Mouse (Mus musculus) midbrain, embryonic 11.5 days (tissue): ENCODE data around the gene Cd207. TPM values are rescaled to one million over a fixed set of nuclear protein-coding genes. Genes with fewer than 3 reads are reported as not detected.

Source experiments
- ATAC-seq: fragments of 200-750 bp; cut with Nextera tagmentation; 2 replicates; pipeline ENCODE4 v1.8.0; 2017; ENCODE audit warnings: moderate TSS enrichment, moderate library complexity; ENCODE audit not compliant: low FRiP score
- DNase-seq: peaks from one replicate; pipeline ENCODE4 v3.0.0; 2015; ENCODE audit warnings: low spot score; ENCODE audit errors: missing footprints
- H3K27ac ChIP-seq: fragments of 300-500 bp; sonication (generic); 2 replicates; pipeline ENCODE4 v1.5.1; 2014; ENCODE audit warnings: low read depth, low read length
- H3K27me3 ChIP-seq: fragments of 300-500 bp; sonication (generic); 2 replicates; pipeline ENCODE4 v1.6.1; 2014; ENCODE audit warnings: mild to moderate bottlenecking, low read length, moderate library complexity, mixed read lengths; ENCODE audit not compliant: control insufficient read depth, insufficient read depth
- H3K36me3 ChIP-seq: fragments of 300-500 bp; sonication (generic); 2 replicates; pipeline ENCODE4 v1.6.1; 2014; ENCODE audit warnings: mild to moderate bottlenecking, low read length, moderate library complexity, mixed read lengths; ENCODE audit not compliant: control insufficient read depth, insufficient read depth
- H3K4me1 ChIP-seq: fragments of 300-500 bp; sonication (generic); 2 replicates; pipeline ENCODE4 v1.6.1; 2014; ENCODE audit warnings: low read length; ENCODE audit not compliant: control insufficient read depth, insufficient read depth
- H3K4me2 ChIP-seq: fragments of 300-500 bp; sonication (generic); 2 replicates; pipeline ENCODE4 v1.6.1; 2014; ENCODE audit warnings: mild to moderate bottlenecking, moderate library complexity
- H3K4me3 ChIP-seq: fragments of 300-500 bp; sonication (generic); 2 replicates; pipeline ENCODE4 v1.5.1; 2014; ENCODE audit warnings: low read depth, low read length
- H3K9ac ChIP-seq: fragments of 300-500 bp; sonication (generic); 2 replicates; pipeline ENCODE4 v1.6.1; 2014; ENCODE audit warnings: low read length
- H3K9me3 ChIP-seq: fragments of 300-500 bp; sonication (generic); 2 replicates; pipeline ENCODE4 v1.6.1; 2016; ENCODE audit warnings: low read length; ENCODE audit not compliant: control insufficient read depth
- WGBS: fragments of 180-500 bp; shearing (Covaris S2); extraction: QIAGEN DNeasy Blood & Tissue Kit; methylation state at CpG from one replicate; pipeline ENCODE4 v1.1.7; 2014; 5-methylcytosine and 5-hydroxymethylcytosine counted together
- polyA plus RNA-seq: library from polyadenylated mRNA; unstranded; fragments of >200 nt; fragmentation: Nextera tagmentation; extraction: Ambion mirVana; gene quantifications from 2 replicates; pipeline ENCODE4 v1.2.1, GENCODE M21; 2014

Cd207 gene
- polyA plus RNA-seq, 1 experiment from 2014 or later = not detected

DNA sequence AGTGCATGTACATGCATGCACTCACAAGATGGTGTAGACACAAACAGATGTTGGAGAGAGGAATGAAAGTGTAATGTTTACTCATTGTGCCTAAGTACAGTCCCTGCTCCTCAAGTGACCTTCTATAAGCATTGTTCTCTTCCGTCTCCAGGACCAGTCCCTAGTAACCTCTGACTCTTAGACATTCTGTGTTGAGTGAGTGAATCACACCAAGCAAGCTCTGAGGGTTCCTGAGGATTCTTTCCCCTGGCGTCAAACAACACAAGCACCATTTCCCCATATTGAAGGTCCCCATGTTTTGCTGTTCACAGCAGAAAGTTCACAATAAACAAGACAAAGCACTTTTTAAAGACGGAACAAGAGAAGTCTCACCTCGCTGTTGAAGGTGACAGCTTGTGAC is 45.8 kb downstream of the Cd207 start:
- no peak for ATAC-seq
- DNase-seq = no peak
- 83% methylated on average over 4 of the region's 4 CpGs for WGBS
- Histone ChIP-seq H3K9ac (no peak overlapping the region), H3K9me3 (no peaks in the 10 kb centered on the region), H3K27ac (no peak overlapping the region), H3K4me3 (no peak overlapping the region), H3K4me2 (no peak overlapping the region), H3K4me1 (no peaks in the 10 kb centered on the region), H3K36me3 (no peaks in the 10 kb centered on the region), H3K27me3 (no peaks in the 10 kb centered on the region)

DNA sequence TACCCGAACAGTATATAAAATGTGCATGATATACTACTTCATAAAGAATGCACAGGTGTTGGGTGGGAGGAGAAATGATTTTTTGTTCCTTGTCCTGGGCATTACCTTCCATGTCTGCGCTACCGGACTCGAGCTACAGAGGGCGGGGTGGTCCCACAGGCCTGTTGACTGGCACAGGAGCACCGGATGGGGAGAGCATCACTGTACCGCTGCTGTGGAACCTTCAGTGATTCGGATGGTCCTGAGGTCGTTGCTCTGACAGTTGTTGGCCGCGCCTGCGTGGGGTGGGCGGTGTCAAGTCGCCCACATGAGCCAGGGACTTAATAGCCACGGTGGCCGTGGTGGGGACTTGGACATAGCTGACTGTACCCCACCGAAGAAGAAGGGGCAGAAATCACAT is 50.9 kb downstream of the Cd207 start:
- no peak for ATAC-seq
- Histone ChIP-seq H3K27ac (no peak overlapping the region), H3K4me1 (no peaks in the 10 kb centered on the region), H3K4me3 (no peak overlapping the region), H3K4me2 (no peak overlapping the region), H3K9ac (no peak overlapping the region), H3K27me3 (no peaks in the 10 kb centered on the region), H3K36me3 (no peaks in the 10 kb centered on the region), H3K9me3 (no peaks in the 10 kb centered on the region)
- no peak for DNase-seq
- WGBS = 65% methylated on average over 17 of the region's 17 CpGs

Other genes starting within 250 kb of the Cd207 start
- 38.5 and 39.9 TPM in 2 replicates for gene Tet3, start 218.8 kb downstream of the Cd207 start, polyA plus RNA-seq
- 50.5 and 57.3 TPM in 2 replicates for gene Dguok, start 170.9 kb downstream of the Cd207 start, polyA plus RNA-seq
- gene Actg2, start 141.6 kb downstream of the Cd207 start, polyA plus RNA-seq = 2.6 and 3.2 TPM in 2 replicates
- gene Stambp, start 105.1 kb downstream of the Cd207 start, polyA plus RNA-seq = 28.3 and 30.3 TPM in 2 replicates
- not detected in 2 replicates for gene Clec4f, start 21.7 kb downstream of the Cd207 start, polyA plus RNA-seq
- 0.25 and 0.26 TPM in 2 replicates for gene Vax2, start 33.4 kb upstream of the Cd207 start, polyA plus RNA-seq
- not detected in 2 replicates for gene Atp6v1b1, start 65.1 kb upstream of the Cd207 start, polyA plus RNA-seq
- gene Ankrd53, start 84.8 kb upstream of the Cd207 start, polyA plus RNA-seq = 0.18 TPM in 1 of 2 replicates, not detected in the other
- gene Tex261, start 98.0 kb upstream of the Cd207 start, polyA plus RNA-seq = 49.0 and 56.9 TPM in 2 replicates
- gene Nagk, start 117.1 kb upstream of the Cd207 start, polyA plus RNA-seq = 31.8 and 36.1 TPM in 2 replicates
- 19.7 and 23.9 TPM in 2 replicates for gene Paip2b, start 153.9 kb upstream of the Cd207 start, polyA plus RNA-seq
- 102 and 120 TPM in 2 replicates for gene Zfp638, start 189.3 kb upstream of the Cd207 start, polyA plus RNA-seq